Comparison of ENCODE assay signal across 21 mouse cellular contexts in the genomic region with DNA sequence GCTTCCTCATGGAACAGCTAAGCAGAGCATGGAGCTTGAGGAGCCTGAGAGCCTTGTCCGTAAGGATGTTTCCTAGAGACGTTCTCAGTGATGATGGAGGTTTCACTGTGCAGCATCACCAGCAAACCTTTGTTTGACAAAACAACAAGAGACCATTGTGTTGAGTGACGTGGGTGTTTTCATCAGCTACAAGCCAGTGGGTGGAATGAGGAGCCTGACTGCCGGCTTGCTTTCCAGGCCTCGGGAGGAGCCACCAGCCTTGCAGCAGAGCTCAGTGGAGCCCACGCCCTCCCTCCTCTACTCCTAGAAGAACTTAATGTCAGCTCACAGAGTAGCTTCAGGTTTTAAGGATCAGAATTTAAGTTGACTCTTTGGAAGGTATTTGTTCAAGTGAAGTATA. TPM values are rescaled to one million over a fixed set of nuclear protein-coding genes. Genes with fewer than 3 reads are reported as not detected.
DNase-seq lines count a peak whose midpoint lies in the region.
"Had no signal": no experiment of that assay in that cellular context is flagged by ENCODE, and none has a peak within 500 bp of the region (broad histone marks: within the 10 kb centered on the region; RNA-seq: fewer than 3 reads in every experiment).

No protein-coding gene starts in this region.

- intact Hi-C loops in left cerebral cortex, postnatal 10 days (cut with DNase I) = no loop called here

- DNase-seq in frontal cortex, adult 2 months (ENCODE audit: extremely low spot score in 1 of 2, low spot score in 1 of 2) = peak; percentile 47 to 71
- DNase-seq in frontal cortex, postnatal 25 days (ENCODE audit: low spot score in 2 of 2) = no peak
- peak; percentile 31 for DNase-seq in left cerebral cortex, adult 11 months (ENCODE audit: low spot score)
- no peak for DNase-seq in left cerebral cortex, postnatal 10 days (ENCODE audit: extremely low spot score in 1 of 2, low spot score in 2 of 2)
- DNase-seq in brain, adult 2 months (ENCODE audit: low read depth, low spot score) = peak; percentile 90
- DNase-seq in left cerebral cortex, adult 9 months (ENCODE audit: low spot score in 2 of 2) = peak; percentile 47 to 61
- no peak for DNase-seq in T-cell, adult 2 months (ENCODE audit: low spot score)
- DNase-seq: cerebellum, adult 18-20 months; cerebellum, postnatal 25 days; embryo, embryonic 11 days; gastrocnemius, postnatal 36 days; heart, adult 2 months; heart, postnatal 14 days; kidney, postnatal 25 days; liver; lung, postnatal 36 days; midbrain, embryonic 14.5 days; retina, postnatal 1 day; thymus, postnatal 14 days had no signal

RNA-seq across cellular contexts. Expression of gene Tkt, which starts 24.8 kb away (rescaled TPM):
- polyA plus RNA-seq in frontal cortex, adult 2 months (2012; rRNA removed) = 131 and 143 TPM in 2 replicates
- total RNA-seq in left cerebral cortex, postnatal 10 days (2021) = 100 to 1,000 TPM; 231 TPM

RNA-seq across cellular contexts. Expression of gene Cacna1d, which starts 32.1 kb away (rescaled TPM):
- 80.3 and 82.8 TPM in 2 replicates for polyA plus RNA-seq in frontal cortex, adult 2 months (2012; rRNA removed)
- 10 to 100 TPM; 54.4 to 61.1 TPM for total RNA-seq in left cerebral cortex, postnatal 10 days (2021)
- polyA plus RNA-seq: erythroblast, embryonic 14.5 days; myocyte had no signal

RNA-seq across cellular contexts. Expression of gene Dcp1a, which starts 44.0 kb away (rescaled TPM):
- polyA plus RNA-seq in frontal cortex, adult 2 months (2012; rRNA removed) = 22.3 and 27.5 TPM in 2 replicates
- 10 to 100 TPM; 17.4 to 18.2 TPM for total RNA-seq in left cerebral cortex, postnatal 10 days (2021)

Comparison
In these comparisons a context has a peak if more than half of its experiments do, and no peak if none do; other contexts are left out.
1. DNase-seq: peak in frontal cortex, adult 2 months (2 of 2), left cerebral cortex, adult 11 months (single experiment), brain, adult 2 months (single experiment) and left cerebral cortex, adult 9 months (2 of 2); none in frontal cortex, postnatal 25 days (0 of 2), left cerebral cortex, postnatal 10 days (0 of 2) and T-cell, adult 2 months (single experiment).